Mouse (Mus musculus) limb, embryonic 15.5 days (tissue): ENCODE results near the gene Sin3b. TPM values are rescaled to one million over a fixed set of nuclear protein-coding genes. Genes with fewer than 3 reads are reported as not detected.

Experiments
- ATAC-seq: fragments of 200-750 bp; cut with Nextera tagmentation; 2 replicates; pipeline ENCODE4 v1.8.0; 2017; ENCODE audit warnings: low read depth, moderate TSS enrichment; ENCODE audit not compliant: insufficient number of reproducible peaks, low FRiP score, low TSS enrichment
- H3K27ac ChIP-seq: fragments of 300-500 bp; sonication (generic); 2 replicates; pipeline ENCODE4 v1.5.1; 2015; ENCODE audit warnings: moderate library complexity, mild to moderate bottlenecking, inconsistent platforms
- H3K27me3 ChIP-seq: fragments of 300-500 bp; sonication (generic); 2 replicates; pipeline ENCODE4 v1.6.1; 2015; ENCODE audit warnings: inconsistent platforms
- H3K36me3 ChIP-seq: fragments of 300-500 bp; sonication (generic); 2 replicates; pipeline ENCODE4 v1.6.1; 2015; ENCODE audit warnings: inconsistent platforms
- H3K4me1 ChIP-seq: fragments of 300-500 bp; sonication (generic); 2 replicates; pipeline ENCODE4 v1.6.1; 2015; ENCODE audit warnings: inconsistent platforms
- H3K4me2 ChIP-seq: fragments of 300-500 bp; sonication (generic); 2 replicates; pipeline ENCODE4 v1.6.1; 2015; ENCODE audit warnings: mild to moderate bottlenecking, inconsistent platforms
- H3K4me3 ChIP-seq: fragments of 300-500 bp; sonication (generic); 2 replicates; pipeline ENCODE4 v1.5.1; 2015; ENCODE audit warnings: mild to moderate bottlenecking, inconsistent platforms
- H3K9ac ChIP-seq: fragments of 300-500 bp; sonication (generic); 2 replicates; pipeline ENCODE4 v1.6.1; 2015; ENCODE audit warnings: inconsistent platforms
- H3K9me3 ChIP-seq: fragments of 300-500 bp; sonication (generic); 2 replicates; pipeline ENCODE4 v1.6.1; 2016; ENCODE audit warnings: inconsistent platforms
- WGBS: fragments of 180-500 bp; shearing (Covaris S2); methylation state at CpG from one replicate; pipeline ENCODE4 v1.1.7; 2015; 5-methylcytosine and 5-hydroxymethylcytosine counted together
- polyA plus RNA-seq: library from polyadenylated mRNA; unstranded; fragments of >200 nt; fragmentation: Nextera tagmentation; extraction: Ambion mirVana; gene quantifications from 2 replicates; pipeline ENCODE4 v1.2.1, GENCODE M21; 2015

Gene Sin3b
- polyA plus RNA-seq, 1 experiment from 2014 or later, result 153 TPM

DNA sequence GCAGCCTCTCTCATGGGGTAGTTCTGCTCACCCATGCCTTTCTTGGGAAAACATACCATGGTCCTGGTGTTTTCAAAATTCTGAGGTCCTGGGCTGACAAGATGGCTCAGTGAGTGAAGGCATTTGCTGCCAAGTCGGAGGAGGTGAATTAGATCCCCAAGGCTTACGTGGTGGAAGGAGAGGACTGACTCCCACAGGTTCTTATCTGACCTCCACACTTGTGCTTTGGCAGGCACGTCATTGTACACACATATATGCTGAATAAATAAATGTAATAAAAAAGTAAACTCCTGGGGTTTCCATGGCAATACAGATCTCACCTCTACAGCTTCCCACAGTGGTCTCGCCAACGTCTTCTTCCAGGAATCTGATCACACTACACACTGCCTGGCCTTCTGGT, 6.5 kb upstream of the Sin3b start:
- no peaks in the 10 kb centered on the region for H3K9me3 ChIP-seq
- ATAC-seq, result no peak
- no peak overlapping the region for H3K4me2 ChIP-seq
- no peak overlapping the region for H3K9ac ChIP-seq
- no peak overlapping the region for H3K4me3 ChIP-seq
- no peaks in the 10 kb centered on the region for H3K4me1 ChIP-seq
- no peak overlapping the region for H3K27ac ChIP-seq
- WGBS, result 82% methylated on average over 5 of the region's 5 CpGs
- H3K27me3 ChIP-seq, result no peaks in the 10 kb centered on the region
- H3K36me3 ChIP-seq, result no peaks in the 10 kb centered on the region

DNA sequence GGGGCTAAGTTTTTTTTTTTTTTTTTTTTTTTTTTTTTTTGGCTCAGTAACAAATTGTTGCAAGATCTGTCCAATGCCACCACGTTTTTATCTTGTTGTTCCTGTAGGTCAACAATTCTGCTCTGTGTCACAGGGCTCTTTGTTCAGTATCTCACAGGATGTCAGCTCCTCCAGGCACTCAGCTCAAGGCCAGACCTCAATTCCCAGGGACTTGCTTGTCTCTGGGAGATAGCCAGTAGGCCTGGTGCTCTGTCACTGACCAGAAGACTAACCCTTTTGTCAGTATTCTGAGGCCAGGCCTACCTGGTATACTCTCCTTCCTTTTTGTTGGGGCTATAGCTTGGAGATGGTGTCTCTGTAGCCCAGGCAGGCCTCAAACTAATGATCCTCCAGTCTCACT, 2.5 kb upstream of the Sin3b start:
- H3K9me3 ChIP-seq, result no peaks in the 10 kb centered on the region
- no peak overlapping the region for H3K27ac ChIP-seq
- H3K9ac ChIP-seq, result no peak overlapping the region
- peaks cover 7% of the 10 kb centered on the region for H3K4me1 ChIP-seq
- no peak overlapping the region for H3K4me2 ChIP-seq
- peaks cover 9% of the 10 kb centered on the region for H3K36me3 ChIP-seq
- H3K4me3 ChIP-seq, result no peak overlapping the region
- 29% methylated on average over 1 of the region's 1 CpGs for WGBS
- no peaks in the 10 kb centered on the region for H3K27me3 ChIP-seq
- ATAC-seq, result no peak

DNA sequence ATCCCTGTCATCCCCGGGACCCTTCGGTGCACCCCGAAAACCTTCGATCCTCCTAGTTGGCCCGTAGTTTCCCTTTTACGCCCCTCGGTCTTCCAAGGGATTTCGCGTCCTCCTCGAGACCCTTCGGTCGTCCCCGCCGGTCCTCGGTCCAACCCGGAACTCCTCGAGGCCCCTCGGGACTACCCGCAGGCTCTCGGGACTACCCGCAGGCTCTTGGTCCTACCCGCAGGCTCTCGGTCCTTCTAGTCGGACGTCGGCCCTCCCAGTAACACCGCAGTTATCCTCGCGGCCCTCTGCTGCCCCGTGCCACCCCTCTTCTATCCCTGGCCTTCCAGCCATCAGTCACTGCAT, 541 bp downstream of the Sin3b start:
- no peak for ATAC-seq
- H3K9ac ChIP-seq, result peak overlapping the region; percentile 82
- peak overlapping the region; percentile 76 for H3K4me3 ChIP-seq
- H3K27ac ChIP-seq, result no peak overlapping the region
- WGBS, result under 1% methylated on average over 30 of the region's 30 CpGs
- H3K4me1 ChIP-seq, result peaks cover 7% of the 10 kb centered on the region
- no peaks in the 10 kb centered on the region for H3K9me3 ChIP-seq
- no peaks in the 10 kb centered on the region for H3K27me3 ChIP-seq
- peak overlapping the region; percentile 75 for H3K4me2 ChIP-seq
- H3K36me3 ChIP-seq, result peaks cover 39% of the 10 kb centered on the region

DNA sequence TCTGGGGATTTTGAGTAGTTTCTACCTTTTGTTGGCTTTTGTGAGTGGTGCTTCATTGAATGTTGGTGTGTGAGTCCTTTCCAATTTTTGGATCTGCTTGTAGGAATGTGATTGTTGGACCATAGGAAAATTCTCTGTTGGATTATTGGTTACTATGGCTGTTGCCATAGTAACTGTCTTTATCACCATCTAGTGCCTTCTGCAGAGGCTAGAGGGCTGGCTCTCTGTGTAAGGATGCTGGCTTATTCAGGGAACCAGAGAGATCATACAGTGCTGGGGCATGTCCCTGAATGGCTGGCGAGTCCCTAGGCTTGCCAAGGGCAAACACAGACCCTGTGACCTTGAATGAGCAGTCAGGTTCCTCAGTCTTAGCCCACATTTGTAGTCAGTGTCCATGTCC, 5.6 kb downstream of the Sin3b start:
- peaks cover 7% of the 10 kb centered on the region for H3K4me1 ChIP-seq
- no peaks in the 10 kb centered on the region for H3K27me3 ChIP-seq
- no peak overlapping the region for H3K4me2 ChIP-seq
- H3K27ac ChIP-seq, result no peak overlapping the region
- ATAC-seq, result no peak
- H3K36me3 ChIP-seq, result peaks cover 87% of the 10 kb centered on the region
- H3K9me3 ChIP-seq, result no peaks in the 10 kb centered on the region
- WGBS, result 96% methylated on average over 1 of the region's 1 CpGs
- H3K9ac ChIP-seq, result no peak overlapping the region
- no peak overlapping the region for H3K4me3 ChIP-seq

DNA sequence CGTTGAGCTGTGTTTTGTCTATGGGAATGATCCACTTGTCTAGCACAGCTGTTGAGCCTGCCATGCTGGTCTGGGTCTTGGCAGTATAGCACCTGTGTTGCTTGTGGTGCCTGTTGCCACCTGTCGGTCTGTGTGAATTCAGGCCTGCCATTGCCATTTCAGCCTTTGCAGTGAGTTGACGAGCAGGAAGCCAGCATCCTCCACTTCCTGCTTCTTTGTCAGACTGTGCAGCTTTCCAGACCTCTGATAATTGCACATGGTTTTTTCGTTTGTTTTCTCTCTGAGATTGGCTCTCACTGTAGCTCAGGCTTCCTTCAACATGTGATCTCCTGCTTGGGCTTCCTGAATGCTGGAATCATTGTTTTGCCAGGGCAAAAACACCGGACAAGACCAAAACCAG, 11.9 kb downstream of the Sin3b start:
- WGBS, result 79% methylated on average over 5 of the region's 5 CpGs
- no peak overlapping the region for H3K4me2 ChIP-seq
- H3K9me3 ChIP-seq, result no peaks in the 10 kb centered on the region
- no peak overlapping the region for H3K4me3 ChIP-seq
- no peaks in the 10 kb centered on the region for H3K4me1 ChIP-seq
- peaks cover 96% of the 10 kb centered on the region for H3K36me3 ChIP-seq
- no peaks in the 10 kb centered on the region for H3K27me3 ChIP-seq
- no peak for ATAC-seq
- H3K27ac ChIP-seq, result no peak overlapping the region
- H3K9ac ChIP-seq, result no peak overlapping the region

DNA sequence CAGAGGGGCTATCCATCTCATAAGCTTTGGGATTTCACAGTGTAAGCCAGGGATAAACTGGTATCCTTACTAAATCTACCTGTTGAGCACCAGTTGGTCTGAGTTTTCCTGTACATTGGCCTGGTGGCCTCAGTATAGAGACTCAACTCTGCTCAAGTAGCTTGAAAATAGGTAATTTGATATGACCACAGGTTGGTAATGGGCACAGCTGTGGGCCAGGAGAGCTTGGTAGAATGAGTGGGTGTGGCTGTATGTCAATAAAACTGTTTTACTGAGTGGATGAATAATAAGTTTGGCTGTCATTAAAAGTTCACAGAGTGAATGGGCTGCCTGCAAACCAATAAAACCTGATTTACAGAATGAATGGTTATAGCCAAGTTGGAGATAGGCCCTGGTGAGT, 13.8 kb downstream of the Sin3b start:
- no peak for ATAC-seq
- Histone ChIP-seq H3K36me3 (peaks cover 92% of the 10 kb centered on the region), H3K27ac (no peak overlapping the region), H3K9ac (no peak overlapping the region), H3K4me1 (no peaks in the 10 kb centered on the region), H3K27me3 (no peaks in the 10 kb centered on the region), H3K4me2 (no peak overlapping the region), H3K9me3 (no peaks in the 10 kb centered on the region), H3K4me3 (no peak overlapping the region)

DNA sequence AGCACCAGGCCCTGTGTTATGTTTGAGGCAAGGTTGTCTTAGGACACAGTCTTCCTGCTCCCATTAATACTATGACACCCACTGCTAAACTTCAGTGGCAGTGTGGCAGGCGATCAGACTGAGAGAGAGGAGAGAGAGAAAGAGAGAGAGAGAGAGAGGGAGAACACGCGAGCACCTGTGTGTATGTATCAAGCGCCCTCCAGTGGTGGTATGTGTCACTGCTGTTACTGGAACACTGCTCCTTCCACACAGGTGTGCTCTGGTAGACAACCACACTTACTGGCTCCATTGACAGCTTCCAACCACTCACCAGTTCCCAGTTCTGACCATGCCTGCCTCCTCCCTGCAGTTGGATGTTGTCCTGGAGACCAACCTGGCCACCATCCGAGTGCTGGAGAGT, 23.0 kb downstream of the Sin3b start:
- H3K9me3 ChIP-seq, result no peaks in the 10 kb centered on the region
- H3K4me2 ChIP-seq, result no peak overlapping the region
- no peak for ATAC-seq
- H3K36me3 ChIP-seq, result peaks cover 98% of the 10 kb centered on the region
- H3K27me3 ChIP-seq, result no peaks in the 10 kb centered on the region
- H3K9ac ChIP-seq, result no peak overlapping the region
- no peak overlapping the region for H3K27ac ChIP-seq
- no peaks in the 10 kb centered on the region for H3K4me1 ChIP-seq
- no peak overlapping the region for H3K4me3 ChIP-seq
- 40% methylated on average over 5 of the region's 5 CpGs for WGBS

DNA sequence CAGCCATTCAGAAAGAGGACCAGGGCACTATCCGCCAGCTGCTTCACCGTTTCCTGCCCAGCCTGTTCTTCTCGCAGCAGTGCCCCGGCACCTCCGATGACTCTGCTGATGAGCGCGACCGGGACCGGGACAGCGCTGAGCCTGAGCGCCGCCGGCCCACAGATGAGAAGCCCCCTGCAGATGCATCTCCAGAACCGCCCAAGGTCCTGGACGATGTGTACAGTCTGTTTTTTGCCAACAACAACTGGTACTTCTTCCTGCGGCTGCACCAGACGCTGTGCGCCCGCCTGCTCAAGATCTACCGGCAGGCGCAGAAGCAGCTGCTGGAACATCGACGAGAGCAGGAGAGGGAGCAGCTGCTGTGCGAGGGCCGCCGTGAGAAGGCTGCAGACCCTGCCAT, 26.8 kb downstream of the Sin3b start:
- Histone ChIP-seq H3K9ac (no peak overlapping the region), H3K36me3 (peaks cover 97% of the 10 kb centered on the region), H3K27me3 (no peaks in the 10 kb centered on the region), H3K9me3 (no peaks in the 10 kb centered on the region), H3K27ac (no peak overlapping the region), H3K4me1 (no peaks in the 10 kb centered on the region), H3K4me2 (no peak overlapping the region), H3K4me3 (no peak overlapping the region)
- 93% methylated on average over 26 of the region's 26 CpGs for WGBS
- no peak for ATAC-seq

DNA sequence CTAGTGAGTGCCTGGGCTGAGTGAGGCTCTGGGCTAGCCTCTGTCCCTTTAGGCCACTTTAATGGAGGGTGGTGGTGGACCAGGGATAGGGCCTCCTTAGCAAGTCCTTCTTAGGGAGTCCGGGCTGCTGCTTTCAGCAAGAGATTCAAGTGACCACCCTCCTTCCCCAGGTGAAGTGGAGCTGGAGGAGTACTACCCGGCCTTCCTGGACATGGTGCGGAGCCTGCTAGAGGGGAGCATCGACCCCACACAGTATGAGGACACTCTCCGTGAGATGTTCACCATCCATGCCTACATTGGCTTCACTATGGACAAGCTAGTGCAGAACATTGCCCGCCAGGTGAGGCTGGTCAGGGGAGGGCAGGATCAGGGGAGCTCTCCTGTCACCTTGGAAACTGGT, 27.2 kb downstream of the Sin3b start:
- H3K27ac ChIP-seq, result no peak overlapping the region
- H3K9ac ChIP-seq, result no peak overlapping the region
- WGBS, result 96% methylated on average over 6 of the region's 6 CpGs
- H3K9me3 ChIP-seq, result no peaks in the 10 kb centered on the region
- H3K36me3 ChIP-seq, result peaks cover 94% of the 10 kb centered on the region
- ATAC-seq, result no peak
- H3K4me1 ChIP-seq, result no peaks in the 10 kb centered on the region
- no peaks in the 10 kb centered on the region for H3K27me3 ChIP-seq
- H3K4me3 ChIP-seq, result no peak overlapping the region
- no peak overlapping the region for H3K4me2 ChIP-seq

DNA sequence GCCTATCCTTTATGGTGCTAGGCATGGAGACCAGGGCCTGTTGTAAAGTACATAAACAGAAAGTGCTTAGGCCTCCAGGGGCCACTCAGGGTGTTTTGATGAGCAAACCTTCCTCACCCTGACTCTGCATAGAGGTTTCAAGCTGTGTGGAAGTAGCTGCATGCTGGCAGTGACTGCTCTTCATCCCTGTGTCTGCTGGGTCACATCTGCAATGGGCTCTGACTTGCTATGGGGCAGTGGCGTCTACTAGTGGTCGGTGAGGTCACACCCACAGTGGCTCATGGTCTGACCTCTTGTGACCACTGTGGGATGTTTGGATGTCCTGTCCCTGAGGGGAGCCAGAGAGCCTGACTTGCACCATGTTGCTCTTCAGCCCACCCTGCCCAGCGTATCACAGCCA, 28.0 kb downstream of the Sin3b start:
- Histone ChIP-seq H3K4me3 (no peak overlapping the region), H3K27ac (no peak overlapping the region), H3K36me3 (peaks cover 94% of the 10 kb centered on the region), H3K4me2 (no peak overlapping the region), H3K9ac (no peak overlapping the region), H3K9me3 (no peaks in the 10 kb centered on the region), H3K4me1 (no peaks in the 10 kb centered on the region), H3K27me3 (no peaks in the 10 kb centered on the region)
- no peak for ATAC-seq
- 81% methylated on average over 3 of the region's 3 CpGs for WGBS

DNA sequence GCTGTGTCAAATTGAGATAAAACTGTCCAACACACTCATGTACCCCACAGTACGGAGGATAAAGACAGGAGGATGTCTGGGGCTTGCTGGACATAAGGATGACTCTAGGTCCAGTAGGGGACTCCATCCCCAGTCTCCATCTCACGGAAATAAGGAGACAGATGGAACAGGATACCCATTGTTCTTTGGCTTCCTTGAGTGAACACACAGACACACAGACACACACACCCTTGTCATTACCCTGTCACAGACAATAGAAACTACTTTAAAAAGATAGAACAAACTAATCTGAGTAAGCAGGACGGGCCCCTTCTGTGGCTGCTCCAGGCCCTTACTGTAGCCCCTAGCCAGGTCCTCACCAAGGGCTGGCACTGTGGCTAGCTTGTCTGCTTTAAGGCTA, 29.2 kb downstream of the Sin3b start:
- ATAC-seq, result no peak
- Histone ChIP-seq H3K36me3 (peaks cover 94% of the 10 kb centered on the region), H3K4me2 (no peak overlapping the region), H3K9ac (no peak overlapping the region), H3K4me1 (no peaks in the 10 kb centered on the region), H3K27me3 (no peaks in the 10 kb centered on the region), H3K4me3 (no peak overlapping the region), H3K27ac (no peak overlapping the region), H3K9me3 (no peaks in the 10 kb centered on the region)
- WGBS, result 89% methylated on average over 3 of the region's 3 CpGs

DNA sequence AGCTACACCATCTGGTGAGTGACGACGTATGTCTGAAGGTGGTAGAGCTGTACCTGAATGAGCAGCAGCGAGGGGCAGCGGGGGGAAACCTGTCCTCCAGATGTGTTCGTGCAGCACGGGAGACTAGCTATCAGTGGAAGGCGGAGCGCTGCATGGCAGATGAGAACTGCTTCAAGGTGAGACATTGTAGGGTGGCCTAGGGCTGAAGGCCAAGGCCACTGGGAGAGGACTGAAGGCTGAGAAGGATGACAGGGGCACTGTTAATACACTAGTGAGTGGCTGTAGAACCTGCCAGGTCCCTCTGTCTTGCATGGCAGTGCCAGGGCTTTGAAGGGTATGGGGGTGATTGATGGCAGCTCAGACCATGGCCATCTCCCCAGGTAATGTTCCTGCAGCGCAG, 30.1 kb downstream of the Sin3b start:
- Histone ChIP-seq H3K4me1 (no peaks in the 10 kb centered on the region), H3K27me3 (no peaks in the 10 kb centered on the region), H3K4me2 (no peak overlapping the region), H3K9ac (no peak overlapping the region), H3K27ac (no peak overlapping the region), H3K36me3 (peaks cover 93% of the 10 kb centered on the region), H3K9me3 (no peaks in the 10 kb centered on the region), H3K4me3 (no peak overlapping the region)
- 92% methylated on average over 9 of the region's 9 CpGs for WGBS
- ATAC-seq, result no peak

DNA sequence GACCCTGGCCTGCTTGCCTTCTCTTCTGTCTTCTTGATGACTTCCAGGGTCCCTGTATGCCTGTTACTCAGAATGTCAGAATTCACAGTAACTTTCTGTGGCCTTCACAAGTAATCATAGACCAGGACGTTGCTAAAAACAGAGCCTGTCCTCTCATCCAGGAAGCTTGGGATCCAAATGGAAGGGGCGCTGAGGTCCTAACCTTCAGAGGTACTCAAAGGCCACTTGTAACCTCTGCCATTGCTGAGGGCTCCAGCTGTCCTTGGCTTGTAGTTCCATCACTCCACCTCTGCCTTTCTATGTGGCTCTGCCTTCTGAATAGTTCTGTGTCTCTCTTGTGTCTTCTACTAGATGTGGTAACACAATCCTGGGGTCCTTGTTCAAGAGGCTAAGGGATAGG, 30.7 kb downstream of the Sin3b start:
- H3K27ac ChIP-seq, result no peak overlapping the region
- ATAC-seq, result no peak
- WGBS, result 96% methylated on average over 2 of the region's 2 CpGs
- no peak overlapping the region for H3K9ac ChIP-seq
- no peak overlapping the region for H3K4me2 ChIP-seq
- no peaks in the 10 kb centered on the region for H3K4me1 ChIP-seq
- H3K9me3 ChIP-seq, result no peaks in the 10 kb centered on the region
- H3K4me3 ChIP-seq, result no peak overlapping the region
- H3K36me3 ChIP-seq, result peaks cover 93% of the 10 kb centered on the region
- no peaks in the 10 kb centered on the region for H3K27me3 ChIP-seq
